Mouse (Mus musculus) erythroblast, embryonic 14.5 days (primary cell): ENCODE measurements at regions not wholly inside any gene's neighbourhood (a gene's known extent, or its start where the extent isn't known, plus 50 kb on each side); places are given as distances from the start of the nearest gene placed in this dataset.

Source experiments
- GATA1 ChIP-seq: IDR thresholded peaks from 2 replicates; pipeline ENCODE4 v1.6.1; 2012; ENCODE audit warnings: low read length, inconsistent platforms, mixed read lengths
- TAL1 ChIP-seq: IDR thresholded peaks from 3 replicates; pipeline ENCODE4 v1.6.1; 2012; ENCODE audit warnings: low read length, inconsistent platforms, mixed read lengths

GRCm38 (mm10) chr10:12115767-12116166 is 753.4 kb downstream of the Utrn start:
- TF ChIP-seq GATA1 = no peak
- TF ChIP-seq TAL1 = no peak
